Mouse (Mus musculus) cerebral cortex, adult 2 months (tissue): Measurements from ENCODE around the gene Maneal.

Experiments
- WGBS: fragments of 180-500 bp; shearing (Covaris S2); methylation state at CpG from one replicate; pipeline ENCODE4 v1.1.7; 2018; 5-methylcytosine and 5-hydroxymethylcytosine counted together

The Maneal gene

GRCm38 (mm10) chr4:124861283-124862188 lies at the start of gene Maneal:
TSS of gene Maneal (minus strand) at chr4:124862171.
- WGBS = 2% methylated on average over 56 of the region's 77 CpGs

GRCm38 (mm10) chr4:124905971-124906822 lies 44.2 kb upstream of the Maneal start:
- WGBS = 22% methylated on average over 21 of the region's 21 CpGs

GRCm38 (mm10) chr4:124905417-124905816 lies 43.4 kb upstream of the Maneal start:
- WGBS = 77% methylated on average over 4 of the region's 4 CpGs

- 74% methylated on average over 5 of the region's 5 CpGs for WGBS
Measured at GRCm38 (mm10) chr4:124899906-124900305, 37.9 kb upstream of the Maneal start.

GRCm38 (mm10) chr4:124898428-124898827 lies 36.5 kb upstream of the Maneal start:
- WGBS = 60% methylated on average over 10 of the region's 10 CpGs

GRCm38 (mm10) chr4:124894508-124895428 lies 32.8 kb upstream of the Maneal start:
- WGBS = 2% methylated on average over 83 of the region's 83 CpGs

DNA sequence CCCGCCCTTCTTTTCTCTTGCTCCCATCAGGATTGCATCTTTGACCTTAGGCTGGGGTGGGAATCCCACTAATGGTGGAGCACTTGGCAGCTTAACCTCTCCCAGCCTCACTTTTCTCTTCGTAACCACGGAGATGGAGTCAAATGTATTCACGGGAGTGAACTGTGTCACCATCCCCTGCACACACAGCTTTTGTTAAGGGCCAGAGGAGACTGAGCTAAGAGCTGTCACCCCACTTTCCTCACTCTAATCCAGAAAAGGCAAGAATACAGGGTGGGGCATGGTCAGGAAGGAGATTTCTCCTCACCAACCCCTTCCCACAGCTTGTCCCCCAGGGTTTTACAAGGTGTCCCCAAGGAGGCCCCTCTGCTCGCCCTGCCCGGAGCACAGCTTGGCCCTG lies 31.8 kb upstream of the Maneal start:
- WGBS = 35% methylated on average over 6 of the region's 6 CpGs

DNA sequence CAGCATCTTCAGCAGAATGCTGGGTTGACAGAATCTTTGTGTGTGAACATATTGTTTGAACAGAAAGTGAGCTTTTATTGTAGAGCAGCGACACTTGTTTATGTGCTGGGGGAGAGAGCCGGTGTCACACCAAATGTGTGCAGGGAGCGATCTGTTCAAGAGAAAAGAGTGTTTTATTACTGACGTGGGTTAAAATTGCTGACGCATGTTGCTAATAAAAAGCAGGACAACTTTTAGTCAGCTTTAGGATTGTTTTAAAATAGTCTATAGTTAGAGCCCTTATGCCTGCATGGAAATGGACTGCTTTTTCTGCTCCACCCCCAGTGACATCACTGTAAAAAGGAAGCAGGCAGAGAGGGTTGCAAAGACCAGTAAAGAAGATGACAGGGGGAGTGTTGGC lies 28.9 kb upstream of the Maneal start:
- 33% methylated on average over 5 of the region's 5 CpGs for WGBS

- WGBS = 42% methylated on average over 2 of the region's 2 CpGs
Measured at GRCm38 (mm10) chr4:124889935-124890334, 28.0 kb upstream of the Maneal start.

DNA sequence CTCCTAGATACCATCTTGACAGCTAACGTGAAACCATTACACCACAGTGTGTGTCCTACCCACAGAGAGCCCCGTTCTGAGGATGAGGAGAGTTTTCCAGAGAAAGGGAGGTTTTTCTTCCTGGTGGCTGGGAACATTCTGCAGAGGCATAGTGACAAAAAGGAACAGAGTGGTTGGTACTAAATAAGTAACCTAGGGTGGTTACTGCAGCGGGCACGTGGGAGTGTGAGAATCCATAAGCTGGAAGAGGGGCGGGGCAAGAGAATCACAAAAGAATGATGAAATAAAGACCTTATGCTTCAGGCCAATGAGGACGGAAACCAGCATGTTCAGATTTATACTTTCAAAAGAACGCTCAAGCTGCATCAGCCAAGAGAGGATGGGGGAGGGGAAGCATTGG lies 26.7 kb upstream of the Maneal start:
- 41% methylated on average over 7 of the region's 7 CpGs for WGBS

DNA sequence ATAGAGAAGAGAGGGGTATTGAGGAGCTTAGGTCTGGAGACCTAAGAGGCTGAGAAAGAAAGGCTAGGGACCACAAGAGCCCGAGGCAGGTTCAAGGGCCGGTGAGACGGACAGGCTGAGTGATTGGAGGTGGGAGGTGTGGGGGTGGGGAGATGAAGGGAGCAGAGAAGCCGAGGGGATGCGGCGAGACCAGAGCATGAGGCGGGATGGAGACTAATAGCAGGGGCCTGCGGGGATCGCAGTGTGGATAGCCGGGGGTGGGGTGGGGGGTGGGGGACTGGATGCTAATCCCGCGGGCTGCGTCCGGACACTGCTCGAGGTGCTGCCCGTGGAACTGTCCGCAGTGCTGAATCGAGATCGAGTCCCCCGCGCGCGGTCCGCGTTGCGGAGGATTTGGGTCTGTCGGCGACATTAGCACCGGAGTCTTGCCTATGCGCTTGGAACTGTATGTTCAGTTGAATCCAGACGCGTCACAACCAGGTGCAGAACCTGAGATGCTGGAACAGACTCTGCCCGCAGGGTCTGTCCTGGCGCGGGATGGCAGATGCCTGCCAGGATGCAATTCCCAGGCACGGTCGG lies 20.3 kb upstream of the Maneal start:
- 2% methylated on average over 37 of the region's 37 CpGs for WGBS

DNA sequence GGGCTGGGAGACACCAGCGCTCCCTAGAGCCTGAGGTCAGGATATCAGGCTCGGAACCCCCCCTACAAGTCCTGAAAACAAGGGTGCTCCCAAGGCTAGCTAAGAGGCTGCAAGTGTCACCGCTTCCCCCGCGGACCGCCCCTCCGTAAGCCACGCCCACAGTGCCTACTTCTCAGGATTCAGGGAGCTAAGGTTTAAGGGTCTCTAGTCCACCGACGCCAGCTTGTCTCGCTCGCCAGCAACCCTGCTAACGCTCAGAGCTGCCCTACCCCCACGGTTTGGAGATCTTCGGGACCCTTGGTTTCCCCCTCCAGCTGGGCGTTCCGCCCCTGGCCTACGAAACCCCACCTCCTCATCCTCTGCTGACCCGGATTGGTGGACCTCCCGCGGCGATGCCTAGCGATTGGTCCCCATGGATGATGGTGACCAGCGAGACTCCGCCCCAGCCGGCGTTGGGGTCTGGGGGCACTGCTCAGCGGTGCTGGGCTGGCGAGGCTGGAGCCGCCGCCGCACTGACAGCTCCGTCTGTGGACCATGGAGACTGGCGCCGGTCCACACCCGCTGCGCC lies 19.5 kb upstream of the Maneal start:
- WGBS = 1% methylated on average over 37 of the region's 37 CpGs

- WGBS = 6% methylated on average over 11 of the region's 11 CpGs
Measured at GRCm38 (mm10) chr4:124880599-124880998, 18.6 kb upstream of the Maneal start, which contains the start of gene Epha10. TSS of gene Epha10 (plus strand) at chr4:124880899.

DNA sequence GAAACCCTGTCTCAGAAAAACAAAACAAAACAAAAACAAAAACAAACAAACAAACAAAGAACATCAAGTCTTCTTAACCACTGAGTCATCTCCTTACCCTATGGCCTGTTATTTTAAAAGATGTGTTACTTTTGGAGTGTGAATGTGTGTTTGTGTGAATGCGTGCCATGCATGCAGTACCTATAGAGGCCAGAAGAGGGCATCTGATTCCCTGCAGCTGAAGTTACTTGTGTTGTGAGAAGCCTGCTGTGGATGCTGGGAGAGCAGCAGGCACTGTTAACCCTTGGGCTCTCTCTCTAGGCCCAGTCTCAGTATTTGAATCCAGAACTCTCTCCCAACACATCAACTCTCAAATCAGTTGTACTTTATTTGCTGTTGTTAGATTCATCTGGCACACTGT lies 10.7 kb upstream of the Maneal start:
- WGBS = 97% methylated on average over 1 of the region's 1 CpGs

DNA sequence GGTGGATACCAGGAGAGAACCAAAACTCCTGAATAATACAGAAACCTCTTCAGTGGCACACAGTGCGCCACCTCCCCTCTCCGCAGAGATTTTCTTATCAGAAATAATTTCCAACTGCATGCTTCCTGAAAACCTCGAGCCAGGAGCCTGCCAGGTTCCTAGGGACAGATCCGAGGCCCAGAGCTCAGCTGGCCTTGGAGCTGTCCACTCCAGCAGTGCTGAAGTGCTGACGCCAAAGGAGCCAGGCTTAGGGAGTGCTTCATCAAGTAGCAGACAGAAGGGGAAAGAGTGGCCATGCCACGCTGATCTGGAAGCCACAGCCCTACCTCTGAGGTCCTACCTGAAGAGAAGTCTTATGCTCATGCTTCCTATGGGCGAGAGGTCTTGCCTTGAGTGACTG lies 1.5 kb downstream of the Maneal start:
- 21% methylated on average over 7 of the region's 7 CpGs for WGBS

DNA sequence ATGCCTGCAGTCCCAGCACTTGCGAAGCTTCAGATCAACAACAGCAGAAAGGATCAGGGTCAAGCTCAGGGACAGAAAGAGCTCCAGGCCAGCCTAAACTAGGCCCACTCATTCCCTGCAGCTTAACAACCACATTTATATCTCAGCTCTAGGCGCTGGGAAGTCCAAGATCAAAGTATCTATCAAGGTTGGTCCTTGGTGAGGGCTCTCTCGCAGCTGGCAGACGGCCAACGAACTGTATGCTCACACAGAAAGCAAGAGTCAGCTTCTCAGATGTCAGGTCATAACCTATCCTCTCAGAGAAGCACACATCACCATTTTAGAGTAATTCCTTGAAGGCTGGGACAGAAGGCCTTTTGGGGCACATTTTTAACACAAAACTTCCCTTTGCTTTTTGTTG lies 3.6 kb downstream of the Maneal start:
- WGBS = 79% methylated on average over 5 of the region's 5 CpGs

- WGBS = 77% methylated on average over 8 of the region's 8 CpGs
Measured at GRCm38 (mm10) chr4:124856294-124856693, 5.7 kb downstream of the Maneal start.

DNA sequence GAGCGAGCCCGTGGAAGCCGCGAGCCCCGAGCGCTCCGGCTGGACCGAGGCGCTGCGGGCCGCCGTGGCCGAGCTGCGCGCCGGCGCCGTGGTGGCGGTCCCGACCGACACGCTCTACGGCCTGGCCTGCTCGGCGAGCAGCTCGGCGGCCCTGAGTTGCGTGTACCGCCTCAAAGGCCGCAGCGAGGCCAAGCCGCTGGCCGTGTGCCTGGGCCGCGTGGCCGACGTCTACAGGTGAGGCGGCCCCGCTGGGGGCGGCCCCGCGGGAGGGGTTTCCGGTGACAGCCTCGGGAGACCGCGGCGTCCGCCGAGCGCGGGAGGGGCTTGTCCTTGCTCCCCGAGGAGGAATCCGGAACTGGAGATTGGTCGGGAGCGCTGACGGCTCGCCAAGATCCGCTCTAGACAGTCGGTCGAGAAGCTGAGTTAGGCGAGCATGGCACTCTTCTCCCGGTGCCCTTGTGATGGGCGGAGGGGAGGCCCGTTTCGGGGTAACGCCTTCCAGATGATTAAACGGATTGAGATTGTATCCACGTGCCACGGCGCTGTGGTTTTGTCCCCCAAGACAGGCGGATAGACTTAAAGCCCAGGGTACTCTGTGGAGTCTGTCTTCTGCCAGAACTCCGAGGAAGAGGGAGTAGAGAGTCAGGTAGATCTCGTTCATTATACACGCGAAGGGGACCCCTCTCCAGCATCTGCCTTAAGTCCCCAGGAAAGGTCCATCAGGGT lies 10.9 kb downstream of the Maneal start, which contains the start of gene 1110065P20Rik:
Gene 1110065P20Rik (minus strand): TSS at position 264 of the 726 bp plus-strand sequence.
- under 1% methylated on average over 75 of the region's 75 CpGs for WGBS

- 1% methylated on average over 85 of the region's 90 CpGs for WGBS
Measured at GRCm38 (mm10) chr4:124850261-124850913, 11.6 kb downstream of the Maneal start, which contains the start of gene Yrdc. TSS of gene Yrdc (plus strand) at chr4:124850679.
